Mouse (Mus musculus) CH12.LX (cell line): ENCODE data around the gene Klhl26.

Source experiments
- CHD1 ChIP-seq: IDR thresholded peaks from 2 replicates; pipeline ENCODE4 v1.6.1; 2012; ENCODE audit warnings: low read depth, low read length, improper control_type of control experiment, inconsistent platforms
- CTCF ChIP-seq, 2 experiments: IDR thresholded peaks in 1 of 2; conservative IDR thresholded peaks in 1 of 2; 2 replicates each; pipeline ENCODE4 v1.5.1; 2011 to 2012; ENCODE audit warnings: low read depth in 2 of 2, low read length in 2 of 2, improper control_type of control experiment in 1 of 2, inconsistent platforms in 1 of 2, mild to moderate bottlenecking in 1 of 2, moderate library complexity in 1 of 2
- ELF1 ChIP-seq: IDR thresholded peaks from 2 replicates; pipeline ENCODE4 v1.6.1; 2014; ENCODE audit warnings: low read depth, mild to moderate bottlenecking, inconsistent platforms, low read length, improper control_type of control experiment
- EP300 ChIP-seq: IDR thresholded peaks from 2 replicates; pipeline ENCODE4 v1.6.1; 2011; ENCODE audit warnings: low read length, improper control_type of control experiment
- GABPA ChIP-seq: IDR thresholded peaks from 2 replicates; pipeline ENCODE4 v1.6.1; 2012; ENCODE audit warnings: low read depth, low read length, improper control_type of control experiment, inconsistent platforms; ENCODE audit not compliant: insufficient replicate concordance
- JUND ChIP-seq: conservative IDR thresholded peaks from 2 replicates; pipeline ENCODE4 v1.6.1; 2011; ENCODE audit warnings: low read depth, low read length, improper control_type of control experiment
- MAFK ChIP-seq: IDR thresholded peaks from 2 replicates; pipeline ENCODE4 v1.6.1; 2011; ENCODE audit warnings: low read length, improper control_type of control experiment; ENCODE audit not compliant: insufficient replicate concordance
- MAX ChIP-seq: IDR thresholded peaks from 2 replicates; pipeline ENCODE4 v1.6.1; 2011; ENCODE audit warnings: low read length, improper control_type of control experiment
- NELFE ChIP-seq: IDR thresholded peaks from 2 replicates; pipeline ENCODE4 v1.6.1; 2011; ENCODE audit warnings: low read depth, low read length, improper control_type of control experiment
- POLR2A ChIP-seq: IDR thresholded peaks from 2 replicates; pipeline ENCODE4 v1.6.1; 2011; ENCODE audit warnings: low read depth, mild to moderate bottlenecking, improper control_type of control experiment, low read length
- POLR2AphosphoS2 ChIP-seq: IDR thresholded peaks from 2 replicates; pipeline ENCODE4 v1.6.1; 2011; ENCODE audit warnings: low read depth, low read length, improper control_type of control experiment
- ZNF384 ChIP-seq: IDR thresholded peaks from 2 replicates; pipeline ENCODE4 v1.6.1; 2012; ENCODE audit warnings: low read depth, low read length, improper control_type of control experiment, inconsistent platforms

DNA sequence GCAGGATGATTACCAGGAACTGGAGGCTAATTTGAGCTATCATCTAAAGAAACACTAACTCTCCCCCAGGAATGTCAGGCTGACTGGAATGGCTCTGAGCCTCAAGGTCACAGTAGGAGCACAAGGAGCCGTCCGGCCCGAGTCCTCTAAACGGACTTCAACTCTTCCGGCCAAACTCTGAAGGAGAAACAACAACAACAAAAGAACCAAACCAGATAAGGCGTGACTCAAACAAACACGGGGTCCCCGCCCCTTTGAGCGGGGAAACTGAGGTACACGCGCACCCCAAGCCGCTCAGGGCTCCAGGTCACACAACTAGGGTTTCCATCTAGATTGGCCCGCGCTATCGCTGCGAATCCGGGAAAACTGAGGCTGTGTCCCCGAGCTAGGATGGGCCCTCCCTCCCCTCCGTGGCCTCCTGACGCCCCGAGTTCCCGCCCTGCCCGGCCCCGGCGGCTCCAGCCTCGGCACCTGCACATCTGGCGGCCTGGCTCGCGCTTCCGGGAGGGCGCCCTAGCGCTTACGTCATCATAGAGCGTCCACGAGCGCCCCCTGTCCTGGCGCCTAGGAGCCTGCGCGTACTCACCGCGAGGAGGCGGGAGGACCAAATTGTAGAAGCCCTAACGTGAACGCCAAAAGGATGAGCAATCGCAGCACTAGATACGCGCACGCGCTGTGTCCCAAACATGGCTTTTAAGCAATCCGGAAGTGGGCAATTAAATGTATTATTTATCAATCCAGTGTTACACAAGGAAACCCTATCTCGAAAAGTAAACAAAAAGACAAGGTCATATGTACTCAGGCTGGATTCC, 46.0 kb upstream of the Klhl26 start:
- TF ChIP-seq CHD1 (no peak), ZNF384 (peak; percentile 14; the same call in 1 of the 2 replicates), EP300 (no peak), CTCF (conservative IDR thresholded peaks at IDR 0.05 in 1 of 2, IDR thresholded peaks at IDR 0.05 in 1 of 2; ENCODE audit: low read depth in 2 of 2, low read length in 2 of 2) (peak in 1 of 2 experiments; percentile 83; a peak in 2 of 4 replicates), POLR2AphosphoS2 (no peak), POLR2A (peak; percentile 89), ELF1 (peak; percentile 99), NELFE (peak; percentile 82), GABPA (peak; percentile 17; the same call in 1 of the 2 replicates), MAX (peak; percentile 86), JUND (no peak; the same call in 1 of the 2 replicates), MAFK (no peak)
